Mouse (Mus musculus): ENCODE data around the gene Pou2f3. TPM values are rescaled to one million over a fixed set of nuclear protein-coding genes. Genes with fewer than 3 reads are reported as not detected.
A peak's percentile ranks its signal among the peaks of the same experiment; 100 is the strongest.

Gene Pou2f3
- polyA plus RNA-seq, 1 experiment = 0.14 TPM

GRCm38 (mm10) chr9:43226573-43227160 is 16.5 kb upstream of the Pou2f3 start:
- peak overlapping the region; percentile 86 for H3K27ac ChIP-seq (ENCODE audit: insufficient read depth, low read depth, low read length)
- WGBS = 36% methylated on average over 9 of the region's 9 CpGs
- peaks cover 45% of the 10 kb centered on the region for H3K4me1 ChIP-seq (ENCODE audit: control insufficient read depth, insufficient read depth, low read length)
- H3K4me3 ChIP-seq (ENCODE audit: insufficient read depth, low read depth, low read length) = no peak overlapping the region
- peak; percentile 85 for DNase-seq
- no peaks in the 10 kb centered on the region; the same call in 1 of the 2 replicates for H3K36me3 ChIP-seq (ENCODE audit: control insufficient read depth, insufficient read depth, low read length)
- no peaks in the 10 kb centered on the region for H3K27me3 ChIP-seq (replicated peaks; ENCODE audit: control insufficient read depth, insufficient read depth, low read length)
- TF ChIP-seq POLR2A (IDR thresholded peaks at IDR 0.05; ENCODE audit: low read depth, low read length) (no peak), CTCF (conservative IDR thresholded peaks at IDR 0.05; ENCODE audit: insufficient read depth, insufficient read length, low read depth, low read length) (no peak)

DNA sequence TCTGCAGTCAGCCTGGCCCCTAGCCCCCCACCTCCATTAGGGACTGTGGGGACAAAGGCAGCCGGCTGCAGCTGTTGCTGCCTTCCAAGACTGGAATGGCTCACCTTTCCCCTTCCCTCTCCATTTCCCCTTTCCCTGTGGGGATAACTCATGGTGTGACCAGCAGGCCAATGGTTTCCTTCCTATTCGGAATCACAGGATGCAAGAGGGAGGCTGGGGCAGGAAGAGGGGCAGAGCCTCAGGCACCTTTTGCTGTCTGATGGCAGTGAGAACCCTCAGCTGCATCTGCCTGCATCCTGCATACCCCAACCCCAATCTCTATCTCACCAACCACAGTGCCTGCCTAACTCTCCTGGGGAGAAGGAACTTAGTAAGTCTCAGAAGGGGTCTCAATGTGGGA is 15.3 kb upstream of the Pou2f3 start:
- no peak for DNase-seq
- TF ChIP-seq POLR2A (IDR thresholded peaks at IDR 0.05; ENCODE audit: low read depth, low read length) (no peak), CTCF (conservative IDR thresholded peaks at IDR 0.05; ENCODE audit: insufficient read depth, insufficient read length, low read depth, low read length) (no peak)
- no peak overlapping the region for H3K4me3 ChIP-seq (ENCODE audit: insufficient read depth, low read depth, low read length)
- 46% methylated on average over 2 of the region's 2 CpGs for WGBS
- no peaks in the 10 kb centered on the region for H3K27me3 ChIP-seq (replicated peaks; ENCODE audit: control insufficient read depth, insufficient read depth, low read length)
- H3K4me1 ChIP-seq (ENCODE audit: control insufficient read depth, insufficient read depth, low read length) = peaks cover 33% of the 10 kb centered on the region
- no peaks in the 10 kb centered on the region; the same call in 1 of the 2 replicates for H3K36me3 ChIP-seq (ENCODE audit: control insufficient read depth, insufficient read depth, low read length)
- no peak overlapping the region for H3K27ac ChIP-seq (ENCODE audit: insufficient read depth, low read depth, low read length)

GRCm38 (mm10) chr9:43224771-43225355 is 14.7 kb upstream of the Pou2f3 start:
- peaks cover 32% of the 10 kb centered on the region for H3K4me1 ChIP-seq (ENCODE audit: control insufficient read depth, insufficient read depth, low read length)
- DNase-seq = no peak
- TF ChIP-seq CTCF (conservative IDR thresholded peaks at IDR 0.05; ENCODE audit: insufficient read depth, insufficient read length, low read depth, low read length) = no peak
- no peaks in the 10 kb centered on the region; the same call in 1 of the 2 replicates for H3K36me3 ChIP-seq (ENCODE audit: control insufficient read depth, insufficient read depth, low read length)
- no peak overlapping the region for H3K4me3 ChIP-seq (ENCODE audit: insufficient read depth, low read depth, low read length)
- no peak overlapping the region for H3K27ac ChIP-seq (ENCODE audit: insufficient read depth, low read depth, low read length)
- no peaks in the 10 kb centered on the region for H3K27me3 ChIP-seq (replicated peaks; ENCODE audit: control insufficient read depth, insufficient read depth, low read length)
- 46% methylated on average over 11 of the region's 11 CpGs for WGBS

- peaks cover 20% of the 10 kb centered on the region for H3K4me1 ChIP-seq (ENCODE audit: control insufficient read depth, insufficient read depth, low read length)
- H3K36me3 ChIP-seq (ENCODE audit: control insufficient read depth, insufficient read depth, low read length) = no peaks in the 10 kb centered on the region; the same call in 1 of the 2 replicates
- TF ChIP-seq CTCF (conservative IDR thresholded peaks at IDR 0.05; ENCODE audit: insufficient read depth, insufficient read length, low read depth, low read length) (peak; percentile 38), POLR2A (IDR thresholded peaks at IDR 0.05; ENCODE audit: low read depth, low read length) (no peak)
- H3K4me3 ChIP-seq (ENCODE audit: insufficient read depth, low read depth, low read length) = no peak overlapping the region
- 65% methylated on average over 8 of the region's 8 CpGs for WGBS
- H3K27me3 ChIP-seq (replicated peaks; ENCODE audit: control insufficient read depth, insufficient read depth, low read length) = no peaks in the 10 kb centered on the region
- H3K27ac ChIP-seq (ENCODE audit: insufficient read depth, low read depth, low read length) = no peak overlapping the region
- no peak for DNase-seq
These were observed 12.2 kb upstream of the Pou2f3 start for GRCm38 (mm10) chr9:43222429-43222715.

GRCm38 (mm10) chr9:43221643-43222428 is 11.7 kb upstream of the Pou2f3 start:
- Histone ChIP-seq H3K27me3 (replicated peaks; ENCODE audit: control insufficient read depth, insufficient read depth, low read length) (no peaks in the 10 kb centered on the region), H3K4me1 (ENCODE audit: control insufficient read depth, insufficient read depth, low read length) (peaks cover 15% of the 10 kb centered on the region), H3K36me3 (ENCODE audit: control insufficient read depth, insufficient read depth, low read length) (no peaks in the 10 kb centered on the region; the same call in 1 of the 2 replicates), H3K27ac (ENCODE audit: insufficient read depth, low read depth, low read length) (no peak overlapping the region), H3K4me3 (ENCODE audit: insufficient read depth, low read depth, low read length) (no peak overlapping the region)
- TF ChIP-seq CTCF (conservative IDR thresholded peaks at IDR 0.05; ENCODE audit: insufficient read depth, insufficient read length, low read depth, low read length) (peak; percentile 84), POLR2A (IDR thresholded peaks at IDR 0.05; ENCODE audit: low read depth, low read length) (no peak)
- 52% methylated on average over 18 of the region's 18 CpGs for WGBS
- DNase-seq = peak; percentile 86

GRCm38 (mm10) chr9:43210771-43211450 is 742 bp upstream of the Pou2f3 start:
- Histone ChIP-seq H3K4me3 (ENCODE audit: insufficient read depth, low read depth, low read length) (no peak overlapping the region), H3K4me1 (ENCODE audit: control insufficient read depth, insufficient read depth, low read length) (peaks cover 6% of the 10 kb centered on the region; the same call in 1 of the 2 replicates), H3K36me3 (ENCODE audit: control insufficient read depth, insufficient read depth, low read length) (no peaks in the 10 kb centered on the region), H3K27ac (ENCODE audit: insufficient read depth, low read depth, low read length) (peak overlapping the region; percentile 13; the same call in 1 of the 2 replicates), H3K27me3 (replicated peaks; ENCODE audit: control insufficient read depth, insufficient read depth, low read length) (no peaks in the 10 kb centered on the region)
- TF ChIP-seq CTCF (conservative IDR thresholded peaks at IDR 0.05; ENCODE audit: insufficient read depth, insufficient read length, low read depth, low read length) = peak; percentile 72
- TF ChIP-seq POLR2A (IDR thresholded peaks at IDR 0.05; ENCODE audit: low read depth, low read length) = no peak
- WGBS = 26% methylated on average over 11 of the region's 11 CpGs
- peak; percentile 75 for DNase-seq
